Mouse (Mus musculus): ENCODE results near the gene Rab42.

Gene Rab42

GRCm38 (mm10) chr4:132269740-132270560 is 33.2 kb downstream of the Rab42 start:
- DNase-seq (ENCODE audit: low read depth) = peak; percentile 97

- peak; percentile 76 for DNase-seq (ENCODE audit: low read depth)
These were observed 34.1 kb downstream of the Rab42 start for GRCm38 (mm10) chr4:132268871-132269739.

- DNase-seq (ENCODE audit: low read depth) = no peak
These were observed 36.3 kb downstream of the Rab42 start for GRCm38 (mm10) chr4:132266835-132267349.

GRCm38 (mm10) chr4:132263313-132263712 is 39.9 kb downstream of the Rab42 start:
- no peak for DNase-seq (ENCODE audit: low read depth)

GRCm38 (mm10) chr4:132262358-132262616 is 40.9 kb downstream of the Rab42 start:
- DNase-seq (ENCODE audit: low read depth) = no peak

- DNase-seq (ENCODE audit: low read depth) = peak; percentile 78
These were observed 41.4 kb downstream of the Rab42 start, which contains the start of gene Gmeb1 for GRCm38 (mm10) chr4:132261514-132262357. Gene Gmeb1 (minus strand): TSS chr4:132261602.

- DNase-seq (ENCODE audit: low read depth) = peak; percentile 72
These were observed 42.5 kb downstream of the Rab42 start for GRCm38 (mm10) chr4:132260404-132261379.

- no peak for DNase-seq (ENCODE audit: low read depth)
These were observed 43.9 kb downstream of the Rab42 start for GRCm38 (mm10) chr4:132259248-132259647.

- no peak for DNase-seq (ENCODE audit: low read depth)
These were observed 46.8 kb downstream of the Rab42 start for GRCm38 (mm10) chr4:132256384-132256783.

- peak; percentile 42 for DNase-seq (ENCODE audit: low read depth)
These were observed 48.2 kb downstream of the Rab42 start for GRCm38 (mm10) chr4:132254986-132255385.

GRCm38 (mm10) chr4:132253622-132254021 is 49.6 kb downstream of the Rab42 start:
- no peak for DNase-seq (ENCODE audit: low read depth)

- no peak for DNase-seq (ENCODE audit: low read depth)
These were observed 50.1 kb downstream of the Rab42 start for GRCm38 (mm10) chr4:132253128-132253527.

Measured in naive thymus-derived CD4-positive, alpha-beta T cell, adult 2 months (primary cell).